Mouse (Mus musculus): ENCODE results near the gene Stk35.

- TF ChIP-seq POLR2A (IDR thresholded peaks at IDR 0.05; ENCODE audit: low read depth, low read length) (no peak), CTCF (conservative IDR thresholded peaks at IDR 0.05; ENCODE audit: insufficient read depth, insufficient read length, low read depth, low read length) (no peak)
Observed at GRCm38 (mm10) chr2:129782046-129782445, 18.3 kb upstream of the Stk35 start.

All from kidney, adult 2 months (tissue).